Mouse (Mus musculus) lung, postnatal 25 days (tissue): ENCODE results near the gene Spin1.
"Not testable (repeated sequence)": the region's sequence is repeated elsewhere in the genome, so short reads cannot be mapped to it uniquely, and the experiment has no call there.

Experiments
- DNase-seq: peaks from one replicate; pipeline ENCODE4 v3.0.0; 2022; ENCODE audit warnings: low spot score

Spin1 gene

DNA sequence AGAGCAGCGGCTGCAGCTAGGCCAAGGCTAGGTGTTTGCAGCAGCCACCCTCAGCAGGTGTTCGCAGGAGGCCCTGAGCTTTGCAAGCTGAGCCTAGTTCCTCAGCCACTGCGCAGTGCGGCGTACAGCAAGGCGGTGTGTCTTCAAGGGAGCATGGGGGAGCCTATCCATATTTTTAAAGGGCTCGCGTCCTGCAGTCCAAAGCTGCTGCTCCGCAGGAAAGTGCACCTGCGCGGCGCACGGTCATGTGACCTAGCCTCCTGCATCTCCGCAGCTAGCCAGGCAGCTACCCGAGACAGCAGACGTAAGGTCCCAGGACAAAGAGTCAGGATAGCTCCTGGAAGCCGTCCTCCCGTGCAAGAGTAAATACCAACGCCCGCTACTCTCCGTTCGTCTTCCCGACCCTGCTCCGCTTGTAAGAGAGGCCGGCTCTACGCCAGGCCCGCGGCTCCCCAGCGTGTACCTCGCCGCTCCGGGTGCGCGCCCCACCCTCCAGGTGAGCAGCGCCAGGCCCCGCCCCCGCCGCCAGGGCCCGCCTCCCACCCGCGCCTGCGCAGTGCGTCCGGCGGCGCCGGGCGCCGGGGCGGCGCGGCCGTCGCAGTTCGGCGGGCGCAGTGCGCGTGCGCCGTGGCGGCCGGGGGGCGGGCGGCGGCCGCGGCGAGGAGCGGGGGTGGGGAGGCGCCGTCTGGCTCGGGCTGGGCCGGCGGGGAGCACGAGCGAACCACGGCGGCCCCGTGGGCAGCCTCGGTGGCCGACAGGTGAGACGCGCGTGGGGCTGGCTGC, at the start of gene Spin1:
TSS of gene Spin1 (plus strand) at position 648 of the 783 bp plus-strand sequence.
- peak; percentile 80 for DNase-seq

DNA sequence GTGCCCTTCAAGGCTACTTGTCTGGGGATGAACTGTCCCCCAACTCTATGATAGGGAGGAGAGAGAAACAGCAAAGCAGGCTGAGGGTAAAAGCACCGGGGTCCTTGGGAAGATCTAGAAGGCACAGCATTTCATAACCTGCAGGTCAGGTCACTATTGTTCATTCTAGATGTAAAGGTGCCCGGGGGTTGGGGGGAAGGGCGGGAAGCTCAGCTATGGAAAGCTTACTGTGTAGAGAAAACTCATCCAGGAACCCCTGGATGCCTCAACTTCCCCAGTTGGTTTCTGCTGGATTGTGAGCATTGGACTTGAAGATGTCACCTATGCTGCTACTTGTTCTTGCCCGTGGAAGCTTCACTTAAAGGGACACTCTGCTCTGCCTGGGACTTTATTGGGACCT, 49.7 kb upstream of the Spin1 start:
- DNase-seq = no peak

- no peak for DNase-seq
Observed at GRCm38 (mm10) chr13:51052408-51052807, 48.3 kb upstream of the Spin1 start.

GRCm38 (mm10) chr13:51063024-51063423, 37.7 kb upstream of the Spin1 start:
- DNase-seq = no peak

DNA sequence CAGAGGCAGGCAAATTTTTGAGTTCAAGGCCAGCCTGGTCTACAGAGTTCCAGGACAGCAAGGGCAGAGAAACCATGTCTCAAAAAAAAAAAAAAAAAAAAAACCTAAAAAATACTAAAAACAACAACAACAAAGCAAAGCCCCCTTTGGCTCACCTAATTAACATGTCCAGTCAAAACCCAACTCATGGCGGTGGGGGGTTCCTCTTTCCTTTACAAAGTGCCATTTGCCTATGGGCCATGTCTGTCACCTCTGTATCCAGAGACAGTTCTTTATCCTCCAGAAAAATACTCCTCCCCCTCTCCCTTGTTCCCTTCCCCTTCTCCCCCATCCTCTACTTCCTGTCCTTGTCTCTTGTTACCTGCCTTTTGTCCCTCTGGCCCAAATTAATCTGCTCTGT, 37.0 kb upstream of the Spin1 start:
- DNase-seq = no peak

- no peak for DNase-seq
Observed at GRCm38 (mm10) chr13:51064429-51064828, 36.3 kb upstream of the Spin1 start.

GRCm38 (mm10) chr13:51071063-51071680, 29.5 kb upstream of the Spin1 start:
- DNase-seq = no peak

DNA sequence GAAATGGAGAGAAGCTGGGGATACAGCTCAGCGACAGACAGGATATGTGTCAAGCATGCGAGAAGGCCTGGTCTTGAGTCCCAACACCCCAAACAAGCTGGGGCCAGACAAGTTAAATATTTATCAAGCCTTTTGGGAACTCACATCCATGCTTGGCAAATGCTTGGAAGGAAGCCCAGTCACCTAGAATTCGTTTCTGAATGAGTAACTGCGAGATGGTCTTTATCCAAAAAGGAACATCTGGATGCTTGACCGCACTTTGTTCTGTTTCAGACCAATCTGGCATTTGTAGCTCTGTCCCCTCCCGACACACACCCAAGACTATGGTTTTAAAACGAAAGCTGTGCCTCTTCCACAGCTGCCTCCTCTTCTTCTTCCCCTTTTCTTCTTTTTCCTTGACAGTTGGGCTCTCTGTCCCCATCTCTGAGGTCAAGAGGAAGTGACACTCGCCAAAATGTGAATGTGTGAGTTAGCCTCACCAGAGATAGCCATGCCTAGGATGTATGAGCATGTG, 28.9 kb upstream of the Spin1 start:
- DNase-seq = peak; percentile 39

DNA sequence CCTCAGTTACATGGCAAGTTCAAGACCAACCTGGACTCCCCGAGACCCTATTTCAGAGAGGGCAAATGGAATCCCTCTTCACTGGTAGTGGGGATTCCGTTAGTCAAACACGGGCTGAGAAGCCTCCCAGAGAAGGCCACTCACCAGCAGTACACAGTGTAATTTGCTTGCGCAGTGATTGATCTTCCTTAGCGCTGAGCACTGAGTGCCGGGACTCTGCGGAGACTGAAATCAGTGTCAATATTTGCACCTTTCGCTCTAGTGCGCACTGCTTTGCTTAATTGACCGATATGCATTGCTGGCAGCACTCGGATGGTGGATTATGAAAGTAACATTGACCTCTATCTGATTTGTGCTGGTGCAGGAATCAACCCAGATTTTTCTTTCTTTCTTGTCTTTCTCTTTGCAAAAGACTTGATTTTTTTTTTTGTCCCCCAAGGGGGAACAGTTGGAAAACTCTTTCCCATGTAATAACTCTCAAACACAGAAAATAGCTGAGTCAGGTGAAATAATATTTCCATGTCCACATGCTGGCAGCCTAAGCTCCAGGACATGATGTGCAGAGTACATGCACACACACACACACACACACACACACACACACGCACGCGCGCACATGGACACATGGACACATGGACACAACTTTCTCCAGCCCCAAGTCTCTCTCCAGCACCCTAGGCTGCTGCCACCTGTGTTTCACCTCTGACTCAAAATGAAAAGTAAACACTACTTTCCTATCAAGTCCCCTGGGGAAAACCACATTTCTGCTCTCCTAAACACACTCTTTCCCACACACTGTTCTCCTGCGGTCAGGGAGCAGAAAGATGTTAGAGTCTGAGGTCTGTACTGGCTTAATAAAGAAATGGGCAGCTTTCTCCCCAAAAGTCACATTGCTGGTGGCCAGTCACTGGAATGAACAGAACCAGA, 27.5 kb upstream of the Spin1 start:
- no peak for DNase-seq

- no peak for DNase-seq
Observed at GRCm38 (mm10) chr13:51074081-51074680, 26.5 kb upstream of the Spin1 start.

- DNase-seq = not testable (repeated sequence)
Observed at GRCm38 (mm10) chr13:51076191-51076590, 24.5 kb upstream of the Spin1 start.

- DNase-seq = not testable (repeated sequence)
Observed at GRCm38 (mm10) chr13:51078586-51078985, 22.1 kb upstream of the Spin1 start.

- no peak for DNase-seq
Observed at GRCm38 (mm10) chr13:51080801-51081200, 19.9 kb upstream of the Spin1 start.

DNA sequence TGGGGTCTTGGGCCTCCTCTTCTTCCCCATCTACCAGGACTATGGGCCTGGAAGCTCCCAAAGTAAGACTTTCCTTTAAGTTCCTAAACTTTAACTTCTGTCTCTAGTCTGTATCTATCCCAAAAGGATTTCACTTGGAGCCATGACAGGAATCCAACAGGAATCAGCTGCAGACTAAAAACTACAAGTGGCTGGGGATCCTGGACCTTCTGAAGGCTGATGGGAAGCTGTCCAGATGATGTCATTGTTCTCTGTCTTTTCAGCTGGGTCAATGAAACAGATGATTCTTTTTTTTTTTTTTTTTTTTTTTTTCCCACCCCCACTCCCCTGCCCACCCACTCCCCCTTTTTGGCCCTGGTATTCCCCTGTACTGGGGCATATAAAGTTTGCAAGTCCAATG, 16.4 kb upstream of the Spin1 start:
- no peak for DNase-seq

GRCm38 (mm10) chr13:51085941-51086340, 14.7 kb upstream of the Spin1 start:
- no peak for DNase-seq

GRCm38 (mm10) chr13:51087253-51087652, 13.4 kb upstream of the Spin1 start:
- DNase-seq = no peak

DNA sequence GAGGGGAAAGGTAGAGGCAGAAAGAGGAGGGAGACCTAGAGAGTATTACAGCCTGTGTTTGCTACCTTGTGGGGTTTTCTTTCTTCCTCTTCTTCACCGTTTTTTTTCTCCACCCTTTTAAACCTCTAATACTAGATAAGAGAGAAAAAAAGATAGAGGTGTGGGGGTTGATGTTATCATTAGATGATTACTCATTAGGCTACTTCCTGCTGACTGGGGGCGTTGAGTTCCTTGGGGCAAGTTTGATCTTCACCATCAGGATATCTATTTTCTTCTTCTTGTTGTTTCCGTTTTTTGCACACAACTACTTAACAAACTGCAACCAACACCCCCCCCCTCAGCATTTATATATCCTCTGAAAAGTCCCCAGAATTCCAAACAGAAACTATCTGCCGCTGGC, 12.5 kb upstream of the Spin1 start:
- DNase-seq = no peak

GRCm38 (mm10) chr13:51089058-51089457, 11.6 kb upstream of the Spin1 start:
- DNase-seq = no peak

DNA sequence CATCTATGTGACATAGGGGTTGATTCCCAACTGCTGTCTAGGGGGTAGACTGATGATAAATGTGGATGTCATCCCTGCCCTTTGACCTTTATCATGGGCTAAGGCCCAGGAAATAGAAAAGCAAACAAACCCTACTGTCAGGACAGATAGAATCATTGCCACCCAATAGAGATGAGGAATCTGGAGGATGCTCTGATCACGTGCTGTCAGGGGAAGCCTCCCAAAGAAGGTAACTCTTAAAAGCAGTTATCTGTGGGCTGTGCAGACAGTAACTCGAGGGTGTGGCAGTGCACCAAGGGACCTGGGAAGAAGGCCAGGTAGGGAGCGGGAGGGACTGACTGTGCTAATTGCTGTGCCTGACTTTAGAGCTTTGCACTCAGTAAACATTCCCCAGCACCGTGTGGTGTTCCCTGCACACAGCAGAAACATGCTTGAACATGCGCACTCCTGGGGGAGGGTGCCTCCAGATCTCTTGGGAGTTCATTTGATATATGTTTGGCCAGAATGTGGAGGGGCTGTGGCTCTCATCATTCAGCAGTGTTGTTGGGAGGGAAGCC, 10.5 kb upstream of the Spin1 start:
- no peak for DNase-seq

GRCm38 (mm10) chr13:51093430-51093829, 7.2 kb upstream of the Spin1 start:
- no peak for DNase-seq

- DNase-seq = no peak
Observed at GRCm38 (mm10) chr13:51094323-51095195, 6.1 kb upstream of the Spin1 start.
